Mouse (Mus musculus) lung, postnatal 10 days (tissue): ENCODE results near the gene Rundc3a.

Experiments
- DNase-seq: peaks from one replicate; pipeline ENCODE4 v3.0.0; 2021

The Rundc3a gene

DNA sequence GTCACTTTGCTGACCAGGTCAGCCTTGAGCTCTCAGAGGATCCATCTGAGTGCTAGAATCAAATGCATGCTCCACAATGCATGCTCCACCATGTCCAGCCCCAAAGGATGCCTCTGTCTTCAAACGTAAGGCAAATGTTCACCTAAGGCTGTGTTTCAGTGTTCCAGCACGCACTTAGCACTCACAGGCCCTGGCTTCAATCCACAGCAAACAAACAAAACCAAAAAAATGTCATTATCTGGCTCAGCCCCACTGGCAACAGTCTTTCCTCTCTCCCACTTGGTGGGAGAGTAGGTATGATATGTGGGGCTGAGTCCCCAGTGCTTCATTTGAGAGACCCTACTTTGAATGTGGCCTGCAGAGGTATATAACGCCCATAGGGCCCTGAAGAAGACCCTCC lies 17.9 kb downstream of the Rundc3a start:
- DNase-seq, result no peak

DNA sequence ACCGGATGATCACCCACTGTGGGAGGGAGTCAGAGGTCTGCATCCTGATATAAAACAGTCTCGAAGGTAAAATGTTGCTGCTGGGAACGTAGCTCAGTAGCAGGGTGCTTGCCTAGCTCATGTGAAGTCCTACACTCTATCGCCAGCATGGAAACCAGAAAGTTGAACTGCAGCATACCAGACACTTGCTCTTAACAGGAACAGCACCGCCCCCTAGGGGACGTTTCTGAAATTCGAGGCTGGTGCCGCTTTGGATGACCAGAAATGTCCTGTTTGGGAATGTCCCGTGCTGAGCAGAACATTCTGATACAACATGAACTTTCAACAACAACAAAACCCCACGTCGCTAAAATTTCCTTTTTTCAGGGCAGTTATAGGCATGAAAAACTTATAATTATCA lies 18.5 kb downstream of the Rundc3a start:
- DNase-seq, result peak; percentile 96

DNA sequence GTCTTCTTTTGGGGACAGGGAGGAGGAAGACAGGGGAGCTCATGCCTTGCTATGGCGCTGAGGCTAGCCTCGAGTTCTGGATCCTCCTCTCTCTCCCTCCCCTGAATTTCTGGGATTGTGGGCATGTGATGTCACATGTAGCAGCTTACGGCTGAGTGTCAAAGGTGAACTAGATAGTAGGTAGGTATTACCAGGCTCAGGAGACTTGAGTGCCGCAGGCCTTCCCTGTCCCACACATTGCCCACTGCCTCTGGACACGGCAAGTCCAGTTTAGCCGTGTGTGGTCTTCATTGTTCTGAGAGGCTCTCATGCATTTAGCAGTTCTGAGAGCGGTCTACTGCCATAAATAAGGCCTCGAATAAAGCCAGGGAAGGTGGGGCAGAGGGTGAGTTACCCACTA lies 19.9 kb downstream of the Rundc3a start:
- no peak for DNase-seq

DNA sequence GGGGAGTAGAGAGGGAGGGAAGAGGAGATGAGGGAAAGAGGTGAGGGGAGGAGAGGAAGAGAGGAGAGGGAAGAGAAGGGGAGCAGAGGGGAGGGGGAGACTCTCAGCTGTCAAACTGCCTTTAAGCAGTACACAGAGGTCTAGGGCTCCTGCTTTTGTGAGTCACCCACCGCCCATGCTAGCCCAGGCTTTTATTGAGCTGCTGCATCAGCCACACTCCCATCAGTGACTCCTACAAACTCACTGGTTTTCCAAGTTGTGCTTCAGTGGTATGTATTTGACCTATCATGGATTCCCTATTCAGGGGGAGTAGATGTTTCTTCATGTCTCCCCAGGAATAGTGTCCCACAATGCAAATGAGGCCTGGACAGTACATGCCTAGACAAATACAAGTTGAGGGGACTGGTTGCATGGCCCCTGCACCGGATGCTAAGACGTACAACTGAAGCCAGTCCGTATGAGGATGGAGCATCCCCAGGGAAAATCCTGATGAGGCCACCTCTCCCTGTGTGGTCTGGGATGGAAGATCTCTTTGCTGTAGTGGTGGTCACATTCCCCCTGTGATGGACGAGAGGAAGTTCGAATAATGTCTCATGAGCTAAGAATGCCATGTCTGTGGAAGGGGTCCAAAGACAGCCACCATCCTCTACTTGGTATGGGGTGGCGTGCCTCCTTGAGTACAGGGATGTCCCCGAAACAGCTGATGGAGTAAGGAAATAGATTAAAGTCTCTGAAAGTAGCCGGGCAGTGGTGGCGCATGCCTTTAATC lies 22.0 kb downstream of the Rundc3a start:
- DNase-seq, result no peak

DNA sequence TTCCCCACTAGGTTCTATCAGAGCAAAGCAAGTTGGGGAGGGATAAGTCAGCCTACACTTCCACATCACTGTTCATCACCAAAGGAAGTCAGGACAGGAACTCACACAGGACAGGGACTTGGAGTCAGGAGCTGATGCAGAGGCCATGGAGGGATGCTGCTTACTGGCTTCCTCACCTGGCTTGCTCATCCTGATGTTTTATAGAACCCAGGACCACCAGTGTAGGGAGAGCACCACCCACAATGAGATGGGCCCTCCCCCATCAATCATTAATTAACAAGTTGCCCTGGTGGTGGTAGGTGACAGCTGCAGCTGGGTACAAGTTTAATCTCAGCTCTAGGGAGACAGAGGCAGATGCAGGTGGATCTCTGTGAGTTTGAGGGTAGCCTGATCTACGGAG lies 24.0 kb downstream of the Rundc3a start:
- DNase-seq, result peak; percentile 1

DNA sequence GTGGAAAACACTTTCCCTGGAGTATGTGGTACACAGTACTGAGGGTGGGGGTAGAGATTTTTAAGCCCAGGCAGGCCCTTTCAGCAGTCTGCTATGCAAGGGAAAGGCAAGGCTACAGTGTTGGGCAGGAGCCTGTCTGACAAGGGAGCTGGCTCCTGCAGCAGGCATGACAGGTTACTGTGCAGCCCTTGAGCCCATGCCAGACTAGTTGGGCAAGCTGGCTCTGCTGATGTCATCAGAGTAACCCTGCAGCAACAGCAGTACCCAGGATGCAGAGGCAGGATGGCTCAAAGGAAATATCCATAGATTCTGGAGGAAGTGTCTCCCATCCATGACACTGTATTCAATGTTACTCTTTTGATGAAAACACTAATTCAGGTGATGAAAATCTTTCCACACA lies 25.7 kb downstream of the Rundc3a start:
- peak; percentile 1 for DNase-seq

DNA sequence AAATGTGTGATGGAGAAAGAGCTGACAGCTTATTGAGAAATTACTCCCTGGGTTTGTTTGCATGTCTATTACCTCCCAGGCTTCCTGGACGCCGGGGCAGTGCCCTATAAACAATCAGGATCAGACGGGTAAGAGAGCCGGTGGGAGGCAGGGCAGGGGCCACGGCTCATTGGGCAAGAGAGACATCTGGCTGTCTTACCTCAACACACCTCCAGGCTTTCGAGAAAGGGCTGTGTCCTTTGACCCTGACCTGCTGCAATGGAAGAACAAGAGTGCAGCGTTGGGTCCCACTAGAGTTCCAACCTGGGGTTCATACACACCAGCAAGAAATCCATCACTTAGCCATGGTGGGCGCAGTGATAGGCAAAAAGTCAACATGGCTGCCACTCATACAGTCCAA lies 28.4 kb downstream of the Rundc3a start:
- no peak for DNase-seq

DNA sequence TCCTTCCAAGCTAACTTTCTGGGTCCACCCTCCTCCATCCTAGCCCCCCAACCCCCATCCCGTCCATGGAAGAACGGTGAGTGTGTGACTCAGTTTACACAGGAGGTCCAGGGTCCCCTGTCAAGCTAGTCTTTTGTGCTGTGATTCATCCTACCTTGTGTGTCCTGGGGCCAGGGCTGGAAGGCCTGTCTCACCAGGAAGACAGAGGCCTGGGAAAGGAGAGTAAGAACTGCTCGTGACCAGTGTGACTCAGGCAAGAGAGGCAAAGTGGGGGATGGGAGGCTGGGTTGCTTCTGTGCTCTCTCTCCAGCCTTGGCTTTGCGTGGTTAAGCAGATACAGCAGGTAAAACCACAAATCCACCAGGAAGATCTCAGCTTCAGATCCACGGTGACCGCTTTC lies 31.5 kb downstream of the Rundc3a start:
- peak; percentile 2 for DNase-seq

DNA sequence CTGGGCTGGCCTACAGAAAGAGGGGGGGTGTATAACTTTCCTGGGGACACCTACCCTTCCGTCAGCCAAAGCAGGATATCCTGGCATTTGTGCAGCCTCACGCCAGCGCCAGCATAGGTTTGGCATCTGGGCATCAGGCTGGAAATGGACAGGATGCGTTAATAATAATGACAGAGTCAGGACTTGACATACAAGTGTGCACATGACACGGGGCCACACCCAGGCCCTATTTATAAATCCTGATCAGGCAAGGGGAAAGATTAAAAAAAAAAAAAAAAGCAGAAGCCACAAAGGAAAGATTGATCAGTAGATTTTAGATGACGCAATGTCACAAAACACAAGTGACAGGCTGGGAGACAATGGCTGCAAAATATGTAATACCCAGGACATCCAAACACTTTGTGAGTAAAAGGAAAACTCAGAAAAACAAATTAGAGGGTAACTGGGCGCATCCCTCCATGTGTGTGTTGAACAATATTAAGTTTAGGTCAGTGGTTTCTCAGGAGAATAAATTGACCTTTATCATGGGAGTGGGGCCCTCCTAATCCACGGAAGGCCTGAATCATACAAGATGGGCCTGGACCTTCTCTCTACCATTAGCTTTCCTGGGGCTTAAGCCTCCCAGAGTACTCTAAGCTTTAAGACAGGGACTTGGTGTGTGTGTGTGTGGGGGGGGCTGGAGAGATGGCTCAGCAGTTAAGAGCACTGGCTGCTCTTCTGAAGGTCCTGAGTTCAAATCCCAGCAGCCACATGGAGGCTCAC lies 32.5 kb downstream of the Rundc3a start:
- peak; percentile 73 for DNase-seq

DNA sequence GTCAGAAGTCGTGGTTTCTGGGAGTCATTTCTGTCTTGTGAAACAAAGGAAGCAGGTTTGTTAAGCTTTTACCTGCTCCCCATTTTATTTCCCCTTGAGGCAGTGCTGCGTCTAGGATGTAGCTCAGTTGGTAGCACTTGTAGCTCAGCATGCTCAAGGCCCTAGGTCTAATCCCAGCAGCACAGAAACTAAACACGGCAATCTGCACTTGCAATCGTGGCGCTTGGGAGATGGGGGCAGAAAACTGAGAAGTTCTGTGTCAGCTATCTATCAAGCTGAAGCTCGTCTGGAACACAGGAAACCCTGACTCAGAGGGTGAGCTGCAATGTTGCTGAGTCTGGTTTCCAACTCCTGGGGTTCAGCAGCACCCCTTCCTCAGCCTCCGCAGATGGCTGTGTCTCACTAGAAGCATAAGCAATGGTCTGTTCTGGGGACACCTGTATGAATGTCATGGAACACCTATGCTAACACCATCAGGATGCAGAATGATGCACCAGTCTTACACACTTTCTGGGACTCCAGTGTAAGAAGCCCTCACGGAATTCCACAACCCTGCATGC lies 35.9 kb downstream of the Rundc3a start:
- no peak for DNase-seq

DNA sequence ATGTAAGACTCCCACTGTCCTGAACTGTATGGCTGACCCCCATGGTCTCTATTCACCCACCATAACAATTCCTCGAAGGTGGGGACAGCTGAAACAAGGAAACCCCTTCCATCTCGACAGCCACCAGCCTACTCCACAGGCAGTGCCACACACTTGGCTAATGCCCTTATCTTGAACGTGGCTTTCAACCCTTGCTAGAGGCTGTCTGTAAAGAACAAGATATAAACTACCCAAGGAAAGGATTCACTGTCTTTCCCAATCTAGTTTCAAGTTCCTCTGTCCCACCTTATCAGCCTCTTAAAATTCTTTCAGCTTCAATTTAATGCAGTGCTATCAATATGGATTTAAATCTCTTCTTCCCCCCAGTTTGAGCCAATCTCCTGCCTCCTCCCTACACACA lies 36.3 kb downstream of the Rundc3a start:
- no peak for DNase-seq

DNA sequence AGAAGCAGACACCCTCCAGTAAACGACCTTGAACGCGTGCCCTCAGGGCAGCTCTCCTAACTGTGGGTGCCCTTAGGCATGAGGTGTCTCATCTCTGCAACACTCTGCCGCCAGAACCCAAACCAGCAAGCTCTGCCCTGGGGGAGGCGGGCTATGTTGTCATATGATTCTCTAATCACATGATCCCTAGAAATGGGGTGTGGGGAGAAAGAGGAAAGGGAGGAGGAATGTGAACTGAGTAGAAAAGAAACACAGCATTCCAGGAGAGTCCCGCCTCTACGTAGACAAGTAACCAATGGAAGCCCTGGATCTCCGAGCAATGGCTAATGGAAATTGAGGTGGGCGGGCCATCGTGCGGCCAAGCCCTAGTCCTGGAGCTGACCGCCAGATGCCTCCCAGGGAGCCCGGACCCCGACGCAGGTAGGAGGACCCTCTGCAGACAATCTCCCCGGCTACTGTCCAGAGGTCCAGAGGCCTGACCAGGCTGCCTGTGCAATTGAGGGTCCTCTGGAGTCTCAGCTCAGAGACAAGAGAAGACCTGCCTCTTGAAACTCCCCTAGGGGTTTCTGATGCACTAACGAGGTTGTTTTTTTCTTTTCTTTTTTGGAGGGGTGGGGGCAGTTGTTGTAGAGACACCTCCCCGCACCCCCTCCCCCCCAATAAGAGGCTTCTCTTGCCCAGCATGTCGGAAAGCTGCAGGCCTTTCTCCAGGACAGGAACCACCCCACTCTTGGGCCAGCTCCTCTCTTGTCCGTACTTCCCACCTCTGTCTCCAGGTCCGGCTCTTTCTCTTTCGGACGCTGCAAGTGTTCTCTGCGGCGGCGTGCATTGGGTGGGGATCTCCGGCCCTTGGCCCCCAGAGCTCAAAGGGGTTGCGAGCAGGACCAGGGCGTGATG lies 37.2 kb downstream of the Rundc3a start, which contains the start of gene Grn:
Gene Grn (plus strand): TSS at position 195 of the 897 bp plus-strand sequence.
- peak; percentile 96 for DNase-seq

DNA sequence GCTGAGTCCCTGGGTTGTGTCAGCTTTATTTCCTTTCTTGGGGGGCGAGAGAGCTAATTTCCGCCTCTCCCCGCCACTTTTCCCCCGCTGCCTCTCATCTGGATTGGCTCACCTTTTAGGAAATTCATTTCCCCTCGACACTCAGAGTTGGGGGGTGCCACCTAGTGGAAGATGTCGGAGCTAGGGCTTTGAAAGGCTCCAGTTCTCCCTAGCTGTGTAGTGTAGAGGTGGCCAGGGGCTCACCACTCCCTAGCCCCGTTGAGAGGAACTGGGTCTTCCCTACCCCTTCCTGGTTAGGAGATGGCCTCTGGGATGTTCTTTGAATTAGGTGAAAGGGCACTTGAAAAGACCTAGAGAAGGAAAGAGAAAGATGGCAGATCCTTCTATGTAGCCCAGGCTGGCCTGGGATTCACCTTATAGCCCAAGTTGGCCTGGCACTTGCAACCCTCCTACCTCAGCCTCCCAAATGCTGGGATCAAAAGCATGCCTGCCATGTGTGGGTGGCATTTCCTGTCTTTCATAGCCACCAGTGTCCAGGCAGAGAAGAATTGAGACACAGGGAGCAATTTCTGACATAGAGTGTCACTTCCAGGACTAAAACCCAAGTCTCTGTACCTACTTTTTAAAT lies 37.9 kb downstream of the Rundc3a start:
- DNase-seq, result peak; percentile 92

DNA sequence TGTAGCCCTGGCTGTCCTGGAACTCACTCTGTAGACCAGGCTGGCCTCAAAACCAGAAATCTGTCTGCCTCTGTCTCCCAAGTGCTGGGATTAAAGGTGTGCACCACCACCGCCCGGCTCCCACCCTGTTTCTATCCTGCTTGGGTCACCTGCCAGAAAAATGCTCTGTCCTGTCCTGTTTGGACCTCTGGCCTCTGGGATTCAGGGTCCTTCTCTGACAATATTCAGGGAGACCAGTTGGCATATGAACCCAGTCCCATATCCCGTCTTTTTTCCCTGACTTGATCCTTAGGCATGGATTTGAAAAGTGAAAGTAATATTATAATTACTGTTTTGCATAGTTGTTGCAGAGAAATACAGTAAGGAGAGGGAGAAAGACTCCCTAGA lies 38.5 kb downstream of the Rundc3a start:
- no peak for DNase-seq

DNA sequence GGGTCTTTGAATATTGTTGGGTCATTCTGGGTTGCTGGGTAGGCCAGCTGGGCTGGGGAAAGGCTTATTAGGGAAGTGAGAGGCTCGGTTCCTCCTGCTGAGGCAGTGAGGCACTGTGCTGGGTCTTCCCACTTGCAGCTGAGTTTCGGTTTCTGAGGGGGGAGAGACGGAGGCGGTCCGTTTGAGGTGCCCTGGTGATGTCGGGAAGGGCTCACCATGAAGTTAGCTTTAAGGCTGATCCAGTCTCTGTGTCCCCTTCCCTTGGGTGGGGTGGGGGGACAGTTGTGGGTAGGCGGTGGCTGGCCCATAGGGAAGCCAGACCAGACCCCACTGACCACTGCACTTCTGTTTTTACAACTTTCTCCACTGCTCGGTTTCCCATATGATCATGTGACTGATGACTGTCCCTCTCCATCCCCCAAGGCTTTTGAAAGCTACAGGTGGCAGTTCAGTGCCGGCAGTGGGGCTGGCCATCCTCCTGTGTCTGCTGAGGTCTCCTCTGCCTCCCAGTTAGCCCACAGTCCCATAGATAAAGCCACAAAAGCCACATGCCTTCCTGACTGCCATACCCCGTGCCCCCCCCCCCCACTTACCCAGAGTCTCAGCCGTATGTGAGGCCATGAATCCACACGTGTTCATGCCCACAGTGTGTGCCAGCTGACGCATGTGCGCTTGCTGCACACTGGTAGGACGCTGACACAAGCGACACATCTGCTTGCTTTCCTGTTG lies 39.1 kb downstream of the Rundc3a start:
- DNase-seq, result no peak

DNA sequence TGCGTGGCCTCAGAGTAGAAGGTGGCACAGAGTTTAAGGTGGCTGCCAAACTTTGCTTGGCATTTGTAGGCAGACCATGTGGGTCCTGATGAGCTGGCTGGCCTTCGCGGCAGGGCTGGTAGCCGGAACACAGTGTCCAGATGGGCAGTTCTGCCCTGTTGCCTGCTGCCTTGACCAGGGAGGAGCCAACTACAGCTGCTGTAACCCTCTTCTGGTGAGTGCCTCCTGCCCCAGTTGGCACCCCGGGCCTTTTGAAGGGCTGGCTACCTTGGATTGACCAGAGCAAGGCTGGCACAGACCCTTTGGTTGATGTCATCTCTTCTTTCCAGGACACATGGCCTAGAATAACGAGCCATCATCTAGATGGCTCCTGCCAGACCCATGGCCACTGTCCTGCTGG lies 39.7 kb downstream of the Rundc3a start:
- no peak for DNase-seq

DNA sequence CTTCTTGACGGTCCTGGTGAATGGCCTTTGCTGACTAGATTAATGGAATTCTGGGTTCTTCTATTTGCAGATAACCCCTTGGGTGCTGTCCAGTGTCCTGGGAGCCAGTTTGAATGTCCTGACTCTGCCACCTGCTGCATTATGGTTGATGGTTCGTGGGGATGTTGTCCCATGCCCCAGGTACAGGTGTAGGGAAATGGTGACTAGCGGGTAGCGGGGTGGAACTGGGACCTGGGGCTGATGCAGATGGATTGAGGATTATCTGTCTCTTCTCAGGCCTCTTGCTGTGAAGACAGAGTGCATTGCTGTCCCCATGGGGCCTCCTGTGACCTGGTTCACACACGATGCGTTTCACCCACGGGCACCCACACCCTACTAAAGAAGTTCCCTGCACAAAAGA lies 40.7 kb downstream of the Rundc3a start:
- DNase-seq, result no peak

DNA sequence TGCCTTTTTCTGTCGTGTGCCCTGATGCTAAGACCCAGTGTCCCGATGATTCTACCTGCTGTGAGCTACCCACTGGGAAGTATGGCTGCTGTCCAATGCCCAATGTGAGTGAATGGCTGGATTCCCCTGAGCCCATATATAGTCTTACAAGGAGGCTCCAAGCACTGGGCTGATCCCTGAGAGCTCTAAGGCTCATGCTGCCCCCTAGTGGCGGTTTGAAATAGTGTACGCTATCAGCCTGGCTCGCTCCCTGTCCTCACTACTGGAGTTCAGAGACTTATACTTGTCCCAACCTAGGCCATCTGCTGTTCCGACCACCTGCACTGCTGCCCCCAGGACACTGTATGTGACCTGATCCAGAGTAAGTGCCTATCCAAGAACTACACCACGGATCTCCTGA lies 41.2 kb downstream of the Rundc3a start:
- DNase-seq, result peak; percentile 92

DNA sequence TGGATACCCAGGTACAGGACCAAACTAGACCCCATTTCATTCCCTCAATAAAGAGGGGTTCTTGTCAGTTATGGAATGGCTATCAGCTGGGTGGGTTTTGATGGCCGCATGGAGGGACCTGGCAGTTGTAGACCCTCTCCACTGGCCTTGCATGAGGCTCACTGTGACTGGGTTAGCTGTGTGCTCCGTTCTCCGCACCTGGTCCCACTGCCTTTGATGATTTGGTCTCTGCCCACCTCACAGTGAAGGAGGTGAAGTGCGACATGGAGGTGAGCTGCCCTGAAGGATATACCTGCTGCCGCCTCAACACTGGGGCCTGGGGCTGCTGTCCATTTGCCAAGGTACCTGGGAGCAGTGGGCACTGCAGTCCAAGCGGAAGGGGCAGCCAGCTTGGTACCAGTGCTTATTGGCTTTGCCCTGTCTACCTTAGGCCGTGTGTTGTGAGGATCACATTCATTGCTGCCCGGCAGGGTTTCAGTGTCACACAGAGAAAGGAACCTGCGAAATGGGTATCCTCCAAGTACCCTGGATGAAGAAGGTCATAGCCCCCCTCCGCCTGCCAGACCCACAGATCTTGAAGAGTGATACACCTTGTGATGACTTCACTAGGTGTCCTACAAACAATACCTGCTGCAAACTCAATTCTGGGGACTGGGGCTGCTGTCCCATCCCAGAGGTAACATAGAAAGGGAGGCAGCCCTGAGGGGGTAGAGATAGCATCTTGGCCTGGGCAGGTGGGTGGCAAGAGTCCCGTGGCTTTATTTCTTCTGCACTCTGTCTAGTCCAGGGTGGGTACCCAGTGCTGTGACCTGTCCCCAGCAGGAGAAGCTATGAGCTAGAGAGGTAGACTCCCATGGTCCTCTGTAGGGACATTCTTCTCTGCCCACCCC lies 41.9 kb downstream of the Rundc3a start:
- DNase-seq, result no peak

DNA sequence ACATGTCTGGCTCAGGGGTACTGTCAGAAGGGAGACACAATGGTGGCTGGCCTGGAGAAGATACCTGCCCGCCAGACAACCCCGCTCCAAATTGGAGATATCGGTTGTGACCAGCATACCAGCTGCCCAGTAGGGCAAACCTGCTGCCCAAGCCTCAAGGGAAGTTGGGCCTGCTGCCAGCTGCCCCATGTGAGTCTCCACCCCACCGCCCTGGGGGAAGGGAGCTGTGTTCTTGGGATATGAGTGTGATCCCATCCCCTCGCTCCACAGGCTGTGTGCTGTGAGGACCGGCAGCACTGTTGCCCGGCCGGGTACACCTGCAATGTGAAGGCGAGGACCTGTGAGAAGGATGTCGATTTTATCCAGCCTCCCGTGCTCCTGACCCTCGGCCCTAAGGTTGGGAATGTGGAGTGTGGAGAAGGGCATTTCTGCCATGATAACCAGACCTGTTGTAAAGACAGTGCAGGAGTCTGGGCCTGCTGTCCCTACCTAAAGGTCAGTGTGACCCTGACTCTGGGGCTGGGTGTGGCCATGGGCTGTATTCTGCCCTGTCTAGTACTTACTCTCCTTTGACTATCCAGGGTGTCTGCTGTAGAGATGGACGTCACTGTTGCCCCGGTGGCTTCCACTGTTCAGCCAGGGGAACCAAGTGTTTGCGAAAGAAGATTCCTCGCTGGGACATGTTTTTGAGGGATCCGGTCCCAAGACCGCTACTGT lies 42.7 kb downstream of the Rundc3a start:
- DNase-seq, result no peak
